Mouse (Mus musculus) stomach, embryonic 14.5 days (tissue): ENCODE measurements around the gene Urgcp. TPM values are rescaled to one million over a fixed set of nuclear protein-coding genes. Genes with fewer than 3 reads are reported as not detected.

Experiments
- ATAC-seq: fragments of 200-750 bp; cut with Nextera tagmentation; 2 replicates; pipeline ENCODE4 v1.8.0; 2017; ENCODE audit warnings: low read depth, moderate TSS enrichment; ENCODE audit not compliant: insufficient number of reproducible peaks, insufficient read depth, low FRiP score
- H3K27ac ChIP-seq: fragments of 300-500 bp; sonication (generic); 2 replicates; pipeline ENCODE4 v1.5.1; 2014; ENCODE audit warnings: mild to moderate bottlenecking, low read length, moderate library complexity, mixed read lengths
- H3K27me3 ChIP-seq: fragments of 300-500 bp; sonication (generic); 2 replicates; pipeline ENCODE4 v1.6.1; 2014; ENCODE audit warnings: low read length, control low read depth, mixed read lengths; ENCODE audit not compliant: control insufficient read depth, insufficient read depth
- H3K36me3 ChIP-seq: fragments of 300-500 bp; sonication (generic); 2 replicates; pipeline ENCODE4 v1.6.1; 2014; ENCODE audit warnings: mild to moderate bottlenecking, control low read depth, low read length, moderate library complexity, mixed read lengths; ENCODE audit not compliant: control insufficient read depth, insufficient read depth
- H3K4me1 ChIP-seq: fragments of 300-500 bp; sonication (generic); 2 replicates; pipeline ENCODE4 v1.6.1; 2014; ENCODE audit warnings: low read length, control low read depth, mixed read lengths; ENCODE audit not compliant: control insufficient read depth, insufficient read depth
- H3K4me2 ChIP-seq: fragments of 300-500 bp; sonication (generic); replicated peaks from 2 replicates; pipeline ENCODE4 v1.6.1; 2014; ENCODE audit warnings: low read depth, low read length, control low read depth
- H3K4me3 ChIP-seq: fragments of 300-500 bp; sonication (generic); 2 replicates; pipeline ENCODE4 v1.5.1; 2014; ENCODE audit warnings: low read depth, low read length, control low read depth
- H3K9ac ChIP-seq: fragments of 300-500 bp; sonication (generic); replicated peaks from 2 replicates; pipeline ENCODE4 v1.6.1; 2014; ENCODE audit warnings: low read depth, mild to moderate bottlenecking, control low read depth, low read length, moderate library complexity, mixed read lengths
- H3K9me3 ChIP-seq: fragments of 300-500 bp; sonication (generic); 2 replicates; pipeline ENCODE4 v1.6.1; 2016; ENCODE audit warnings: low read depth, low read length, control low read depth; ENCODE audit not compliant: control insufficient read depth
- WGBS: fragments of 180-500 bp; shearing (Covaris S2); extraction: QIAGEN DNeasy Blood & Tissue Kit; methylation state at CpG from one replicate; pipeline ENCODE4 v1.1.7; 2014; 5-methylcytosine and 5-hydroxymethylcytosine counted together
- polyA plus RNA-seq: library from polyadenylated mRNA; unstranded; fragments of >200 nt; fragmentation: Nextera tagmentation; extraction: Ambion mirVana; gene quantifications from 2 replicates; pipeline ENCODE4 v1.2.1, GENCODE M21; 2014

Urgcp gene
- polyA plus RNA-seq, 1 experiment from 2014 or later: 14.2 TPM

DNA sequence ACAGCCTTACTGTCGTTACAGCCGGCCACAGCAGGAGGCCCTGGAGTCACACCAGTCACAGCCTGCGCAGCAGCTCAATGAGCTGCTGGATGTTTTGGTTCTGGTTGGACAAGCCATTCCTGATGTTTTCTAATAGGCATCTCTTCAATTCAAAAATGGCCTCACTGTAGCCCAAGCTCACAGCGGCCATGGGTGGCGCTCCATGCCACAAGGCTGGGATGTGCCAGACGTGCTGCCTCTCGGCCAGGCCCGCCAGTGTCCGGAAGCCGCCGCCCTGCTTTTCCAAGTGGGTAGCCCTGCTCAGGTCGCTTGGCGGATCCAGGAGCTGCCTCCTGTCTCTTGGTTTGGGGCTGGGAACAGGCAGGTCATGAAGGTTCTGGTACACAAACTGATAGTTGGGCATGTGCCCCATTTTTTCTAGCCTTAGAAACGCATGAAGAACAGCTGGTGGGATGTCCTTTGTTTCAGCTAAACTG lies 46.5 kb downstream of the Urgcp start, which contains the start of gene Mrps24:
TSS of gene Mrps24 (minus strand) at position 51 of the 476 bp plus-strand sequence.
- H3K27ac ChIP-seq: no peak within 1 kb of the TSS
- no peak within 1 kb of the TSS for H3K4me2 ChIP-seq
- no peak for ATAC-seq
- H3K36me3 ChIP-seq: peaks cover 35% of the 10 kb centered on the region
- H3K9me3 ChIP-seq: no peaks in the 10 kb centered on the region
- WGBS: 83% methylated on average over 14 of the region's 14 CpGs
- no peaks in the 10 kb centered on the region for H3K27me3 ChIP-seq
- H3K4me3 ChIP-seq: no peak within 1 kb of the TSS
- H3K9ac ChIP-seq: no peak within 1 kb of the TSS
- H3K4me1 ChIP-seq: no peaks in the 10 kb centered on the region

DNA sequence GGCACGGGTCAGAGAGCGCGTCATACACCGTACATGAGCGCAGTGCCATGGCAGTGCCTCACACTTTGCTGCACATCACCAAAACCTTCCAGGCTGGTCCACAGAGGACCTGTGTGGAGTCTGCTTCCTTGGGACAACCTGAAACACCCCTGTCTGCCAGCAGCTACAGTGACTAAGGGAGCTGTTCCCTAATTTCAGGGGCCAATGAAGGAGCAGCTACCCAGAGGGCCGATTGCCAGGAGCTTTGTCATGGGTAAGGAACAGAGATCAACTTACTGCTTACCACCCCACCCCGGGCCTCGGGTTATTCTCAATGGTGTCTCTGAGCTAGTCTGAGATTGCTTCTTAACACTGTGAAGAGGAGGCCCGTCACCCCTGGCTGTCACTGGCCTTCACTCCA lies 47.0 kb downstream of the Urgcp start:
- ATAC-seq: no peak
- Histone ChIP-seq H3K27ac (no peak overlapping the region), H3K4me3 (no peak overlapping the region), H3K9ac (no peak overlapping the region), H3K9me3 (no peaks in the 10 kb centered on the region), H3K4me1 (no peaks in the 10 kb centered on the region), H3K27me3 (no peaks in the 10 kb centered on the region), H3K4me2 (no peak overlapping the region), H3K36me3 (peaks cover 35% of the 10 kb centered on the region)
- 90% methylated on average over 9 of the region's 9 CpGs for WGBS

DNA sequence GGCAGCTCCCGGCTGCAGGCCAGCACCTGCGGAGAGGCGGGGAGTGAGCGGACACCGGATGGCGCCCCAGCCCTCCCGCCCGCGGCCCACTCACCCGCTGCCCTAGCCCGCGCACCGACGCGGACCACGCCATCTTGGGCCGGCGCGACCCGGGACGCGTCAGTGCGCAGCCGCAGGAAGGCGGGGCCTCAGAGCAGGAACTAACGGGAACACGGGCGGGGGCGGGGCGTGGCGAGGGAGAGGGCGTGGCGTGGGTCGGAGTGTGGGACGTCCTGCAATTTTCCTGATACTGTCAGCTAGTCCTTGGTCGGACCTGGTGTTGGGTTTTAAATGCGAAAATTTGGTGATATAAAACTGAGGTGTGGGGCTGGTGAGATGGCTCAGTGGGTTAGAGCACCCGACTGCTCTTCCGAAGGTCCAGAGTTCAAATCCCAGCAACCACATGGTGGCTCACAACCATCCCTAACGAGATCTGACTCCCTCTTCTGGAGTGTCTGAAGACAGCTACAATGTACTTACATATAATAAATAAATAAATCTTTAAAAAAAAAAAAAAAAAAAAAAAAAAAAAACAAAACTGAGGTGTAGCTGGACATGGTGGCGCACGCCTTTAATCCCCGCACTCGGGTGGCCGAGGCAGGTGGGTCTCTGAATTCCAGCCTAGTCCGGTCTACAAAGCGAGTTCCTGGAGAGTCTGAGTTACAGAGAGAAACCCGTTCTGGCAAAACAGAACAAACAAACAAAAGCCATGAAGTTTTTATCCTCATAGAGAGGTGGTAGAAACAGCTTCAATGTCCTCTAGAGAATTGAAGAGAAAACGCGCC lies 54.4 kb downstream of the Urgcp start:
- H3K4me3 ChIP-seq: peak overlapping the region; percentile 96
- ATAC-seq: peak; percentile 95
- peaks cover 14% of the 10 kb centered on the region; the same call in 1 of the 2 replicates for H3K36me3 ChIP-seq
- peaks cover 14% of the 10 kb centered on the region for H3K4me1 ChIP-seq
- peak overlapping the region; percentile 84 for H3K4me2 ChIP-seq
- H3K27me3 ChIP-seq: no peaks in the 10 kb centered on the region
- no peaks in the 10 kb centered on the region for H3K9me3 ChIP-seq
- WGBS: 17% methylated on average over 49 of the region's 50 CpGs
- peak overlapping the region; percentile 90 for H3K9ac ChIP-seq
- peak overlapping the region; percentile 63; the same call in 1 of the 2 replicates for H3K27ac ChIP-seq

DNA sequence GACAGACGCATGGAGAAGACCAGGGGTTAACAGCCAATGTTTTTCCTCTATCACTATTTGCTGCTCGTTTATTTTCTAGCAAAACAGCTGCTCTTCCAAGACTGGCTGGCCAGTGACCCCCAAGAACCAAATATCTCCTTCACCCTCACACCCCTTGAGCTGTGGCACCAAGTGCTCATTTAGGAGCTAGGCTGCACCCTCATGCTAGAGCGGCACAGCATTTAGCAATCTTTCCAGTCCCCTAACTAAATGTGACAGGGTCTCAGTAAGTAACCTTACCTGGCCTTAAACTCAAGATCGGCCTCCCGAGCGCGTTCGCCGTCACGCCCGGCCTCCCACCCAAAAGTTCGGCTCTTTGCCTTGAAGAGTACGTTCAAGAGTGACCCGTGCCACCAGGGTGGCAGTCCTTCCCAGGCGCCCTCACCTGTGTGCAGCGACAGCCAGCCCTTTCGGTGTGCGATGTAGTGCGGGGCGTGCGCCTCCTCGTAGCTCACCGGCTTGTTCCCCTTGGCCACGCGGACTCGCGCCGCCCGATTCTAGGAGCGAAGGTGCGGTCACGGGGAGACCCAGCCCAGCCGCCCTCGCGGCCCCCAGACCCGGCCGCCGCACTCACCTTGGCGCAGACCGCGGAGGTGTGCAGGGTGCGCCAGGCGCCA lies 55.2 kb downstream of the Urgcp start:
- peak overlapping the region; percentile 90 for H3K9ac ChIP-seq
- peaks cover 14% of the 10 kb centered on the region for H3K4me1 ChIP-seq
- H3K9me3 ChIP-seq: no peaks in the 10 kb centered on the region
- H3K4me3 ChIP-seq: peak overlapping the region; percentile 96
- ATAC-seq: peak; percentile 73
- WGBS: under 1% methylated on average over 43 of the region's 43 CpGs
- H3K27ac ChIP-seq: peak overlapping the region; percentile 63; the same call in 1 of the 2 replicates
- H3K4me2 ChIP-seq: peak overlapping the region; percentile 84
- no peaks in the 10 kb centered on the region for H3K27me3 ChIP-seq
- H3K36me3 ChIP-seq: peaks cover 14% of the 10 kb centered on the region; the same call in 1 of the 2 replicates

DNA sequence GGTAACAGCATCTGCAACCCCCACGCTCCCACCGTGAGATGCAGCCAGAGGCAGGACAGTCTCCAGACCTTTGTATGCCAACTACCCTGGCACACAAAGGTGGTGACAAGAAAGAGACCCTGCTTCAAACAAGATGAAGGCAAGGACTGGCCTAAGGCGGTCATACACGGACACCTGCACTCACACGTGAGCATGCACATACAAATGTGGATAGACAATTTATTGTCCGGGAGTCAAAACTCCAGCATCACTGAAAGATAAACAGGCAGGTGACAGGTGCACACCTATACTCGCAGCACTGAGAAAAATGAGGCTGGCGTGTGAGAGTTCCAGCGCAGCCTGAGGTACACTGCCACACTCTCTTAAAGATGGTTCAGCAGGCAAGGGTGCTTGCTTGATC lies 56.2 kb downstream of the Urgcp start:
- no peak overlapping the region for H3K9ac ChIP-seq
- no peak overlapping the region for H3K4me3 ChIP-seq
- H3K27me3 ChIP-seq: no peaks in the 10 kb centered on the region
- peaks cover 14% of the 10 kb centered on the region; the same call in 1 of the 2 replicates for H3K36me3 ChIP-seq
- peak overlapping the region; percentile 84 for H3K4me2 ChIP-seq
- no peak for ATAC-seq
- peaks cover 14% of the 10 kb centered on the region for H3K4me1 ChIP-seq
- 88% methylated on average over 9 of the region's 9 CpGs for WGBS
- no peaks in the 10 kb centered on the region for H3K9me3 ChIP-seq
- H3K27ac ChIP-seq: no peak overlapping the region

DNA sequence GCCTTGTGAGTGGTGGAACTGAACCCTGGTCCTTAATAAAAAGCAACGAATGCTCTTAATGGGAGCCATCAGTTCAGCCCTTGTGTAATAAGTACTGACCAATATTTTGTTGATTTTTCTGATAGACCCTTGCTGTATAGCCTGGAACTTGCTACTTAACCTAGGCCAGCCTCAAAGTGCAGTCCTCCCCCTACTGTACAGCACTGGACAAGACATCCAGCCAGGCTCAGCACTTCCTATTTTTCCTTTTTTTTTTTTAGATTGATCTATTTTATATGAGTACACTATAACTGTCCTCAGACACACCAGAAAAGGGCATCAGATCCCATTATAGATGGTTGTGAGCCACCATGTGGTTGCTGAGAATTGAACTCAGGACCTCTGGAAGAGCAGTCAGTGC lies 58.8 kb downstream of the Urgcp start:
- Histone ChIP-seq H3K27me3 (no peaks in the 10 kb centered on the region), H3K9me3 (no peaks in the 10 kb centered on the region), H3K4me1 (peaks cover 14% of the 10 kb centered on the region), H3K27ac (no peak overlapping the region), H3K4me2 (no peak overlapping the region), H3K36me3 (peaks cover 14% of the 10 kb centered on the region; the same call in 1 of the 2 replicates), H3K4me3 (no peak overlapping the region), H3K9ac (no peak overlapping the region)
- ATAC-seq: no peak
- WGBS: 88% methylated on average over 1 of the region's 1 CpGs

DNA sequence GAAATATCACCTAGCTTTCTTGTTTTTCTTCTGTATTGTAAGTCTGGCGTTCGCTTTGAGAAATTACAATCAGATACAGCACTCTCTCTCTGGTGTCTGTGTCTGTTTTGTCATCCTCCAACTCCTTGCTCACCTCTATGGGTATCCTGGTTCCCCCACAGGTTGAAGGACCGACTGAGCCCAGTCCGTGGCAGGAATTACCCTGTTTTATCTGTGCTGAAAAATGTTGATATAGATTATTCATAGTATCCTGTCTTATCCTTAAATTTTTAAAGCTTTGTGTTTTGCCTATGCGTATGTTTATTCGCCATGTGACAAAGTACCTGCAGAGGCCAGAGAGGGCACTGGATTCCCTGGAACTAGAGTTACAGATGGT lies 59.2 kb downstream of the Urgcp start:
- Histone ChIP-seq H3K9ac (no peak overlapping the region), H3K4me1 (peaks cover 14% of the 10 kb centered on the region), H3K27ac (no peak overlapping the region), H3K27me3 (no peaks in the 10 kb centered on the region), H3K4me2 (no peak overlapping the region), H3K9me3 (no peaks in the 10 kb centered on the region), H3K4me3 (no peak overlapping the region), H3K36me3 (peaks cover 14% of the 10 kb centered on the region; the same call in 1 of the 2 replicates)
- no peak for ATAC-seq
- 92% methylated on average over 6 of the region's 6 CpGs for WGBS

DNA sequence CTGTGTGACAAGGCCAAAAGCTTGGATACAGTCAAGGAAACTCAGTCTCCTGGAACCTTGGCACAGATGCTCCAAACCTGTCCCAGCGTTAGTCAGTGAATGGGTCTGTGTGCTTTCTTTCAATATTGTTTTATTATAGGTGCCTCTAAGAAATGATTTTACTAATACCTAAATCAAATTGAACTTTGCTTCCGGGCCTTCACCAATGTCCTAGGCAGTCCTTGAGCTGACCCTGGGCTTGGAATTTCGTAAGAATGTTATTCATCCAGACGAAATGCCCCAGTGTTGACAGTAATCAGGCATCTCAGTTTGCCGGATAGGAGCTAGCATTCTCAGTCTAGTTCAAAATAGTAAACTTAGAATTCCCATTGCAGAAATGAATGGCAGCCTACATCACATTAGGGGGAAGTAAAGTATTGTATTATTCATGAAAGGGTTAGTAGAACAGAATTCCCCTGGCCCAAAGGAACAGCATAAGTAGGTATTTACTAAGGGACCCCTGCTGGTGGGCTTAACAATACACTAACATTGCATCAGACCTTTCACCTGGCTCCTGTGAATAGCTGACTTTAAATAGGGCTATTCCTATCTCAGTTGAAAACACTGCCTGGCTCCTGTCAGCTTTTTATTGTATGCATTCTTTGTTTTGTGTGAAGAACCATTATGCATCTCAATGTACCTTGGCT lies 59.8 kb downstream of the Urgcp start:
- ATAC-seq: no peak
- peaks cover 14% of the 10 kb centered on the region for H3K4me1 ChIP-seq
- no peak overlapping the region for H3K9ac ChIP-seq
- peaks cover 14% of the 10 kb centered on the region; the same call in 1 of the 2 replicates for H3K36me3 ChIP-seq
- no peak overlapping the region for H3K4me3 ChIP-seq
- H3K27me3 ChIP-seq: no peaks in the 10 kb centered on the region
- no peak overlapping the region for H3K27ac ChIP-seq
- no peaks in the 10 kb centered on the region for H3K9me3 ChIP-seq
- WGBS: 74% methylated on average over 5 of the region's 5 CpGs
- H3K4me2 ChIP-seq: no peak overlapping the region
